Mouse (Mus musculus) liver, embryonic 14.5 days (tissue): Measurements from ENCODE around the gene Scd4. TPM values are rescaled to one million over a fixed set of nuclear protein-coding genes. Genes with fewer than 3 reads are reported as not detected.

Source experiments
- ATAC-seq: fragments of 200-750 bp; cut with Nextera tagmentation; 2 replicates; pipeline ENCODE4 v1.8.0; 2017; ENCODE audit warnings: moderate number of reproducible peaks, mild to moderate bottlenecking, moderate library complexity; ENCODE audit not compliant: insufficient read depth
- DNase-seq, 3 experiments: peaks; one replicate each; pipeline ENCODE4 v3.0.0-alpha.2; 2012 to 2013; ENCODE audit warnings: low read depth in 3 of 3, low spot score in 3 of 3
- H3K27ac ChIP-seq: fragments of 300-500 bp; sonication (generic); 2 replicates; pipeline ENCODE4 v1.5.1; 2014; ENCODE audit warnings: moderate library complexity, mild to moderate bottlenecking, control low read depth, inconsistent platforms
- H3K27me3 ChIP-seq: fragments of 300-500 bp; sonication (generic); 2 replicates; pipeline ENCODE4 v1.6.1; 2014; ENCODE audit warnings: mild to moderate bottlenecking, low read length, moderate library complexity; ENCODE audit not compliant: control insufficient read depth, insufficient read depth
- H3K36me3 ChIP-seq: fragments of 300-500 bp; sonication (generic); replicated peaks from 2 replicates; pipeline ENCODE4 v1.6.1; 2014; ENCODE audit warnings: low read depth; ENCODE audit not compliant: control insufficient read depth, insufficient read depth
- H3K4me1 ChIP-seq, 2 experiments: fragments of 200-500 bp in 1 of 2; fragments of 300-500 bp in 1 of 2; sonication (generic) in 1 of 2; replicated peaks; 2 replicates each; pipeline ENCODE4 v1.6.1; 2012 to 2014; ENCODE audit warnings: antibody characterized with exemption in 1 of 2, inconsistent platforms in 1 of 2, low read length in 1 of 2; ENCODE audit not compliant: control insufficient read depth in 2 of 2, insufficient read depth in 2 of 2
- H3K4me2 ChIP-seq: fragments of 300-500 bp; sonication (generic); 2 replicates; pipeline ENCODE4 v1.6.1; 2014; ENCODE audit warnings: low read depth, mild to moderate bottlenecking, control low read depth, moderate library complexity
- H3K4me3 ChIP-seq, 2 experiments: fragments of 200-500 bp in 1 of 2; fragments of 300-500 bp in 1 of 2; sonication (generic) in 1 of 2; 2 replicates each; pipeline ENCODE4 v1.5.1; 2012 to 2014; ENCODE audit warnings: low read depth in 2 of 2, low read length in 2 of 2, mild to moderate bottlenecking in 2 of 2, control low read depth in 1 of 2, inconsistent platforms in 1 of 2, moderate library complexity in 1 of 2; ENCODE audit not compliant: insufficient read depth in 1 of 2
- H3K9ac ChIP-seq: fragments of 300-500 bp; sonication (generic); replicated peaks from 2 replicates; pipeline ENCODE4 v1.6.1; 2014; ENCODE audit warnings: mild to moderate bottlenecking, control low read depth, moderate library complexity
- H3K9me3 ChIP-seq: fragments of 300-500 bp; sonication (generic); 2 replicates; pipeline ENCODE4 v1.6.1; 2016; ENCODE audit warnings: low read length, mixed read lengths; ENCODE audit not compliant: control insufficient read depth
- CTCF ChIP-seq: IDR thresholded peaks from 2 replicates; pipeline ENCODE4 v1.5.1; 2016; ENCODE audit warnings: antibody characterized with exemption, low read depth, control low read depth
- EP300 ChIP-seq: IDR thresholded peaks from 2 replicates; pipeline ENCODE4 v1.6.1; 2016; ENCODE audit warnings: antibody characterized with exemption, low read depth
- WGBS: fragments of 180-500 bp; shearing (Covaris S2); extraction: QIAGEN DNeasy Blood & Tissue Kit; methylation state at CpG from one replicate; pipeline ENCODE4 v1.1.7; 2014; ENCODE audit not compliant: insufficient replicate concordance; 5-methylcytosine and 5-hydroxymethylcytosine counted together
- microRNA-seq: library from miRNA; unstranded; fragments of <30 nt; microRNA quantifications from one replicate; pipeline ENCODE4, GENCODE M21; 2016
- polyA plus RNA-seq, 2 experiments: library from polyadenylated mRNA; depleted of rRNA in 1 of 2; stranded (reverse) in 1 of 2; unstranded in 1 of 2; fragments of >200 nt; fragmentation: Nextera tagmentation in 1 of 2; extraction: Ambion mirVana in 1 of 2; gene quantifications; 2 replicates each; pipeline versions ENCODE4 v1.2.1 to v1.2.3; 2012 to 2014

The Scd4 gene
- polyA plus RNA-seq, 2 experiments: 0.04 TPM; not detected in 1

DNA sequence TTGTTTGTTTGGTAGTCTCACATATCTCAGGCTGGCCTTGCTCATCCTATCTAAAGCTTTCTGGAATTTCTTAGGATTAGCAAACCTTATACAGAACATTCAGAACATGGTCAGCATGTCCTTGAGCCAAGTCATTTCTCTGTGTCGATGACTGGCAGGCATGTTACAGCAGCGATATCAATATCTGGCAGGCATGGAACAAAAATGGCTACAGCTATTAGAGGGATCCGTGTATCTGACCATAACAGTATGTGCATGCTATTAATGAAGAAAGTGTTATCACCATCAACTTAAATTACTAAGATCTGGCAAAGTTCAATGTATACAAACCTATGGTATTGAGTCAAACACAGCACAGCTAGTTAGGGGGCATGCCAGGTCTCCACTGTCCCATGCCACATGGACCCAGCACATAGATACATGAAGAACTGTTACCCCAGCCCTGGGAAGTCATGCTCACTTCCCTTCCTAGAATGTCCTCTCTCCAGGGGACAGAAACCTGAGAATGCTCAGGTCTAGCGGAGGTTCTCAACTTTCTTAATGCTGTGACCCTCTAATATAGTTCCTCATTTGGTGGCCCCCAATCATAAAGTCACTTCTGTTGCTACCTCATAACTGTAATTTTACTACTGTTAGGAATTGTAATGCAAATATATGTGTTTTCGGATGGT lies 59.6 kb downstream of the Scd4 start:
- Histone ChIP-seq H3K27me3 (no peaks in the 10 kb centered on the region), H3K36me3 (no peaks in the 10 kb centered on the region), H3K4me1 (peaks cover 74% of the 10 kb centered on the region in 2 experiments), H3K4me3 (no peak overlapping the region), H3K4me2 (no peak overlapping the region), H3K9ac (no peak overlapping the region; the same call in 1 of the 2 replicates), H3K9me3 (no peaks in the 10 kb centered on the region), H3K27ac (no peak overlapping the region)
- ATAC-seq (no peak), DNase-seq (no peak)
- TF ChIP-seq EP300 (peak; percentile 54), CTCF (no peak)
- 58% methylated on average over 5 of the region's 5 CpGs for WGBS

DNA sequence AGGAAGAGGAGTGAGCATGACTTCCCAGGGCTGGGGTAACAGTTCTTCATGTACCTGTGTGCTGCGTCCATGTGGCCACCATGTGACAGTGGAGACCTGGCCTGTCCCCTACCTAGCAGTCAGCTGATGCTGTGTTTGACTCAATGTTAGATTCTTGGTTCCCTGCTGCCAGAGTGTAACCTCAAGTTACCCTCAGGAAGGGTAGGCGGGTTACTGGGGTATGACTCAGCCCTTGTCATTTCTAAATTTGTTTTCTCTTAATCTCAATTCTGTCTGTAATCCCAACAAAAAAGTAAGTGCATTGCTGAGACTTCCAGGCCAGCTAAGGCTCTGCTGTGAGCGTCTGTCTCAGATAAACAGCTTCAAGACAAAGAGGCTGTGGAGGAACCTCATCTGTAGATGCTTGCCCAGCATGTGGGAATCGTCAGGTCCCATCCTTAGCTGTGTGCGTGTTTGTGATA lies 61.1 kb downstream of the Scd4 start:
- Histone ChIP-seq H3K9ac (peak overlapping the region; percentile 27; the same call in 1 of the 2 replicates), H3K36me3 (peaks cover 3% of the 10 kb centered on the region), H3K4me3 (no peak overlapping the region), H3K4me2 (peak overlapping the region; percentile 53), H3K27ac (peak overlapping the region; percentile 84), H3K27me3 (no peaks in the 10 kb centered on the region), H3K4me1 (peaks cover 62 to 65% of the 10 kb centered on the region in 2 experiments), H3K9me3 (no peaks in the 10 kb centered on the region)
- DNase-seq (no peak), ATAC-seq (peak; percentile 44; the same call in 1 of the 2 replicates)
- WGBS: 25% methylated on average over 5 of the region's 5 CpGs
- TF ChIP-seq CTCF (no peak), EP300 (no peak; the same call in 1 of the 2 replicates)

DNA sequence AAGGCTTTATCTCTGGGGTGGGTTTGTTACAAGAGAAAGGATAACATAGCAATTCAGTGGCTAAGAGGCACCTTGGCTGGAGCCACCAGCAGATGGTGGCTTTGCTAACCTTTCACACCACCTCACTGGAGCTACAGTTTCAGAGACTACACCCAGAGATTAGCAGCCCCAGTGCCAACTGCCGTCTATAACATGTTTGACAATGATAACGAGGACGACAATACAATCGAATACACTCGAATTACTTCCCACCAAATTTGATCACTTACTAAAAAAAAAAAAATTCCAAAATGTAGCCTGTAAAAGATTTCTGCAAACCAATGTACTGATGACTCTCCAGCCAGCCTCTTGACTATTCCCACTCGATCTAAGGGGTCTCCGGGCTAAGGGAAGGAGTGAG lies 62.1 kb downstream of the Scd4 start:
- Histone ChIP-seq H3K9me3 (no peaks in the 10 kb centered on the region), H3K9ac (peak overlapping the region; percentile 27), H3K4me2 (peak overlapping the region; percentile 53), H3K27me3 (no peaks in the 10 kb centered on the region), H3K27ac (peak overlapping the region; percentile 84), H3K4me1 (peaks cover 53 to 55% of the 10 kb centered on the region in 2 experiments), H3K36me3 (peaks cover 7% of the 10 kb centered on the region), H3K4me3 (no peak overlapping the region)
- 15% methylated on average over 7 of the region's 7 CpGs for WGBS
- TF ChIP-seq CTCF: peak; percentile 10; the same call in 1 of the 2 replicates
- TF ChIP-seq EP300: peak; percentile 97
- DNase-seq (peak in 1 of 3 experiments; percentile 75), ATAC-seq (peak; percentile 85)

Small RNA genes within 50 kb of the gene (microRNA-seq; reads per million reads assigned to microRNA genes)
- 22.0 reads per million, percentile 31 among the genes with 10 or more reads in this experiment for gene Mir5114

Other genes starting within 250 kb of the Scd4 start
- gene Chuk, start 225.6 kb upstream of the Scd4 start, polyA plus RNA-seq (2012; rRNA removed): 14.8 and 20.7 TPM in 2 replicates
- 20.5 and 21.0 TPM in 2 replicates for gene Chuk, start 225.6 kb upstream of the Scd4 start, polyA plus RNA-seq (2014; fragmentation: Nextera tagmentation; extraction: Ambion mirVana)
- 4.6 and 8.8 TPM in 2 replicates for gene Cwf19l1, start 197.2 kb upstream of the Scd4 start, polyA plus RNA-seq (2012; rRNA removed)
- gene Cwf19l1, start 197.2 kb upstream of the Scd4 start, polyA plus RNA-seq (2014; fragmentation: Nextera tagmentation; extraction: Ambion mirVana): 12.9 and 18.0 TPM in 2 replicates
- 18.4 and 28.1 TPM in 2 replicates for gene Bloc1s2, start 186.6 kb upstream of the Scd4 start, polyA plus RNA-seq (2012; rRNA removed)
- 44.5 and 45.0 TPM in 2 replicates for gene Bloc1s2, start 186.6 kb upstream of the Scd4 start, polyA plus RNA-seq (2014; fragmentation: Nextera tagmentation; extraction: Ambion mirVana)
- not detected in 2 replicates for gene Pkd2l1, start 140.7 kb upstream of the Scd4 start, polyA plus RNA-seq (2012; rRNA removed)
- not detected in 2 replicates for gene Pkd2l1, start 140.7 kb upstream of the Scd4 start, polyA plus RNA-seq (2014; fragmentation: Nextera tagmentation; extraction: Ambion mirVana)
- gene Scd3, start 129.8 kb upstream of the Scd4 start, polyA plus RNA-seq (2012; rRNA removed): not detected in 2 replicates
- not detected in 2 replicates for gene Scd3, start 129.8 kb upstream of the Scd4 start, polyA plus RNA-seq (2014; fragmentation: Nextera tagmentation; extraction: Ambion mirVana)
- 84.0 and 116 TPM in 2 replicates for gene Scd2, start 39.4 kb upstream of the Scd4 start, polyA plus RNA-seq (2012; rRNA removed)
- gene Scd2, start 39.4 kb upstream of the Scd4 start, polyA plus RNA-seq (2014; fragmentation: Nextera tagmentation; extraction: Ambion mirVana): 80.4 and 95.4 TPM in 2 replicates
- gene Scd1, start 74.8 kb downstream of the Scd4 start, polyA plus RNA-seq (2012; rRNA removed): 22.5 and 25.1 TPM in 2 replicates
- 11.1 and 11.9 TPM in 2 replicates for gene Scd1, start 74.8 kb downstream of the Scd4 start, polyA plus RNA-seq (2014; fragmentation: Nextera tagmentation; extraction: Ambion mirVana)
- gene Wnt8b, start 160.4 kb downstream of the Scd4 start, polyA plus RNA-seq (2012; rRNA removed): not detected in 2 replicates
- not detected in 2 replicates for gene Wnt8b, start 160.4 kb downstream of the Scd4 start, polyA plus RNA-seq (2014; fragmentation: Nextera tagmentation; extraction: Ambion mirVana)
- gene Sec31b, start 212.8 kb downstream of the Scd4 start, polyA plus RNA-seq (2012; rRNA removed): 0.46 and 0.48 TPM in 2 replicates
- 0.11 and 0.20 TPM in 2 replicates for gene Sec31b, start 212.8 kb downstream of the Scd4 start, polyA plus RNA-seq (2014; fragmentation: Nextera tagmentation; extraction: Ambion mirVana)
- not detected in 2 replicates for gene Gm20538, start 219.7 kb downstream of the Scd4 start, polyA plus RNA-seq (2012; rRNA removed)
- gene Gm20538, start 219.7 kb downstream of the Scd4 start, polyA plus RNA-seq (2014; fragmentation: Nextera tagmentation; extraction: Ambion mirVana): not detected in 2 replicates
- 209 and 212 TPM in 2 replicates for gene Ndufb8, start 222.3 kb downstream of the Scd4 start, polyA plus RNA-seq (2012; rRNA removed)
- 347 and 349 TPM in 2 replicates for gene Ndufb8, start 222.3 kb downstream of the Scd4 start, polyA plus RNA-seq (2014; fragmentation: Nextera tagmentation; extraction: Ambion mirVana)
- gene Hif1an, start 229.8 kb downstream of the Scd4 start, polyA plus RNA-seq (2012; rRNA removed): 5.7 and 6.6 TPM in 2 replicates
- 6.5 and 7.2 TPM in 2 replicates for gene Hif1an, start 229.8 kb downstream of the Scd4 start, polyA plus RNA-seq (2014; fragmentation: Nextera tagmentation; extraction: Ambion mirVana)